Mouse (Mus musculus) gastrocnemius, postnatal 14 days (tissue): ENCODE measurements at regions not wholly inside any gene's neighbourhood (a gene's known extent, or its start where the extent isn't known, plus 50 kb on each side); places are given as distances from the start of the nearest gene placed in this dataset.

Experiments
- DNase-seq: peaks from one replicate; pipeline ENCODE4 v3.0.0; 2021; ENCODE audit warnings: mixed read lengths
- intact Hi-C: fragments of 180-260 bp; cut with DNase I; formaldehyde crosslinking; loops from one replicate; pipeline ENCODE4 v1.15.1; 2025; ENCODE audit warnings: low total_unique reads

- no peak for DNase-seq
- intact Hi-C loops, result no loop called here
Measured at GRCm38 (mm10) chr13:119117906-119118305, 310.5 kb upstream of the Paip1 start.

DNA sequence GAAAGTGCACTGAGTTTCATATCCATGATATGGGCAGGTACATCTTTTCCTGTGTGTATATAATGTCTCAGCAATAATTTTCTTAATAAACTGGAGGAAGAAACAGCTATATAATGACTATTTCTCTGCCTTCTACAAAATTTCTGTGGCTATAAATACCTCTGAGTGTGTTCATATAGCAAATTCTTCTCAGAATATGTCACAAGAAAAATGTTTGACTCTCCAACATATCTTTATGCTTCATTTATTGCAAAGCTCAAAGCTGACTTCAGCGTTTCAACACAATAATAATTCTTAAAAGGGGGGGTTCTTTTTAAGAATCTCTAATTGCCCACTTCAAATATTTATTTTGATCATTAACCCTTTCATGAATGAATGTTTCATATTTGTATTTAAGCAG, 310.0 kb upstream of the Paip1 start:
- intact Hi-C loops, result no loop called here
- DNase-seq, result no peak

DNA sequence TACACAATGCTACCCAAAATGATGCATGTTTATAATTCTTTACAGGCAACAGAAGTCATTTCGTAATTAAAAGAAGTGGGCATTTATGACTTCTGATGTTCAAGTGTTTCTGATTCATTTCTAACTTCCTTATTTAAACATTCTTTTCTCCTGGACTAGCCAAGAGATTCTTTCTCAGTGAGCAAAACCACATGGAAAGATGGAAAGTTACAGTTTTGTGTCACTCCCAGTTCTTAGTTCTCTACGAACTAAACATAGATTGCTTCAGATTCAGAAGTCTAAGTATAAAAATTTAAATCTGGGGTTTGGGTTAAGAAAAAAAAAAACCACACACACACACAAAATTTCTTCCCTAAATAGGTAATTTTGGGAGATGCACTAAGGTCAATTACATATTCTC, 288.0 kb upstream of the Paip1 start:
- DNase-seq, result no peak
- intact Hi-C loops, result no loop called here

DNA sequence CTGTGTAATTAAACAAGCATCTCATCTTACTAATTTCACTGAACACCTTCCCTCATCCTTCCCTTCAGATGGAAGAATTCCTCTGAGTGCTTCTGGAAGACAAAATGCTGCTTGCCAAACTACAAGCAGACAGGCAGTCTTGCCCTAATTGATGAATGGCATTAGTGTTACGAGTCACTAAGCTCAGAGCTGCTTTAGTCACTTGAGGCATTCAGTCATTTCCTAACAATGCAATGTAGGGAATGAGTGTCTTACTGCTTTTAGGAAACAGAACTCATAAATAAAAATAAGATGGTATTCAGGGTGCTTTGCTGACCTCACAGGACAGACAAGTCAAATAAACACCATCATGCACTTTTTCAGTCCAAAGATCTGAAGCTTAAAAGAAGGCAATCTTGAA, 285.1 kb upstream of the Paip1 start:
- DNase-seq, result no peak
- intact Hi-C loops, result no loop called here

DNA sequence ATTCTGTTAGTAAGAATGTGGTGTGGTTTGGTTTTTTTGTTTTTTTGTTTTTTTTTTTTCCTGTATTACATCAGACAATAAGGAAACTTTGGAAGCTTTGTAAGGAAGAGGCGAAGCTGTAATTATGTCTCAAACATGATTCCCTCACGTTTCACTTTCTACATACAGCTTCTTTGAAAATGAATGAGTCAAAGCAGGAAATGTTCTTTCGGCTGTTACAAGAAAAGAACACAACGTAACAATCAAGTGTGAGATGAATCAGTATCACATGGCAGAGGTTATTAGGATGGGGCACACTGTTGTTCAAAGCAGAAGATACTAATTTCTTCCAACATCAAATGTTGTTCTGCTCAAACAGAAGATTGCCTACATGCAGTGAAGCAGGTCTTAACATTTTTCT, 282.7 kb upstream of the Paip1 start:
- intact Hi-C loops, result no loop called here
- no peak for DNase-seq

DNA sequence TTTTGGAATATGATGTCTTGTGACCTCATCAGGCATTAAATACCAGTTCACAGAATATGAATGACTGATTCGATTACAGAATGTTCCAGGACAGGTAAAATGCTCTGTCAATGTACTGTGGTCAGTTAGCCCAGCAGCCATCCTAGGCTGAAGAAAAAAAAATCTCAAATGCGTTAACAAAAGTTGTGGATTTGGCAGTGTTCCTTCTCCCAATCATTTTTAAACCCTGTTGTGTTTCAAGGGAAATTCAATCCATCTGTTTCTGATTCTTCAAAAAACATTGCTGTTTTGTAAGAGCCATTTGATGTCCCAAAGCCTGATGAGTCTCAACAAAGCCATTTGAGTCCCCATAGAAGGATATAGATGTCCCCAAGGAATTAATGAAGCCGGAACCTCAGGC, 280.7 kb upstream of the Paip1 start:
- no peak for DNase-seq
- intact Hi-C loops, result no loop called here

GRCm38 (mm10) chr13:119149141-119149540, 279.3 kb upstream of the Paip1 start:
- DNase-seq, result no peak
- intact Hi-C loops, result no loop called here

- intact Hi-C loops, result loop anchor here (10.0 kb wide), 1 partner anchor 96 kb away; no protein-coding TSS in a partner anchor
- DNase-seq, result no peak
Measured at GRCm38 (mm10) chr13:119150847-119151548, 277.4 kb upstream of the Paip1 start.

DNA sequence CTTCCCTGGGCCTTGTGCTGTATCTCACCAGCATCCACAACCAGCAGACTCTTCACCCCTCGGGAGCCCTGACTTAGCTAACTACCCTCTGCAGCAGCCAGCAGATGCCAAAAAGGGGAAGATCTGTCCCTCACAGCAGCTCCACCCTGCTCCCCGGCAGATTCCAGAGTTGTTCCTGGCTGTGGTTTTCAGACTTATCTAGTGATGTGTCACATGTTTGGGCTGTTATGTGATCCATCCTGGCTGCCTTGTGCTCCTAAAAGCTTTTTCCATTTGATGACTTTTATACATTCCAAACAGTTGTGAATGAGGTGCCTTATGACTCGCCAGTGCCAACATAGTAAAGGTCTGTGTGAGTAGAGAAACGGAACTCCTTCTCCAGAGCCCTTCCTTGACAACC, 250.6 kb upstream of the Paip1 start:
- intact Hi-C loops, result no loop called here
- no peak for DNase-seq

DNA sequence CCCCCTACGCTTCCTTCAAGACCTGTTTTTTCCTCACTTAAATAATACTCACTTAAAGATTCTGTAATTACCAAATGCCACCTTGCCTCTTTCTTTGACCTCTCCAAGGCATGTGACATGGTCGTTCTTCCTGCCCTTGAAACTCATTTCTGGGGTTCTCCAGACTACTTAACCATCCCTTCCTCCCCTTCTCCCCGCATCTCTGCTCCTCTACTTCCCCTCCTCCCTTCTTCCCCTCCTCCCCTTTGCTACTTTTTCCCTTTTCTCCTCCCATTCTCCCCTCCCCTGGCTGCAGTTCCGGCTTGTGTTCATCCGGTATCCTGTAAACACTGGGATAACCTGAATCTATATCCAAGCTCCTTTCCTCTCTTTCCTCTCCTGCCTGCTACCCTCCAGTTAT, 250.2 kb upstream of the Paip1 start:
- DNase-seq, result no peak
- intact Hi-C loops, result no loop called here

GRCm38 (mm10) chr13:119179157-119179920, 249.1 kb upstream of the Paip1 start:
- intact Hi-C loops, result no loop called here
- no peak for DNase-seq

DNA sequence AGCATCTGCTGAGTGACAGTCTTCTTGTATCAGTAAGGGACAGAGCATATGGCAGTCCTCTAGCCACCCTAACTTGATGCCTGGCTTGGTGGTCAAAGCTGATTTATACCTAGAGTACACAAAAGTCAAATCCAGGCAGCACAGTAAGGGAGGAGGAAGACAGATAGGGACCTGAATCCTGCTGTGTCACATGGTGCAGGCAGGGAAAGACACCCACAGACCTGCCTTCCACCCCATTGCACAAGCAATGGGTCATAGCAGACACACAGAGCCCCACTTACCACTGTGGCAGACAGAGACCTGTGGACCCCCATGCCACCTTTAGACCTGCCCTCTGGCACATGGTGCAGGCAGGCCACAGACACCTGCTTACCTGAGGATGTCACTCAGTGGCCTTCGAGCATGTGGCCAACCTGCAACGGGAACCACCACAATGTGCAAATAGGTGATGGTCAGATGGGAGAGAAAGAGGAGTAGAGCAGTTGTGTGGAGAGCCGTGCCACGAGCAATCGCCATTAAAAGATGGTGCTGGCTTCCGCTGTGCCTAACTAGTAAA, 244.0 kb upstream of the Paip1 start:
- intact Hi-C loops, result no loop called here

DNA sequence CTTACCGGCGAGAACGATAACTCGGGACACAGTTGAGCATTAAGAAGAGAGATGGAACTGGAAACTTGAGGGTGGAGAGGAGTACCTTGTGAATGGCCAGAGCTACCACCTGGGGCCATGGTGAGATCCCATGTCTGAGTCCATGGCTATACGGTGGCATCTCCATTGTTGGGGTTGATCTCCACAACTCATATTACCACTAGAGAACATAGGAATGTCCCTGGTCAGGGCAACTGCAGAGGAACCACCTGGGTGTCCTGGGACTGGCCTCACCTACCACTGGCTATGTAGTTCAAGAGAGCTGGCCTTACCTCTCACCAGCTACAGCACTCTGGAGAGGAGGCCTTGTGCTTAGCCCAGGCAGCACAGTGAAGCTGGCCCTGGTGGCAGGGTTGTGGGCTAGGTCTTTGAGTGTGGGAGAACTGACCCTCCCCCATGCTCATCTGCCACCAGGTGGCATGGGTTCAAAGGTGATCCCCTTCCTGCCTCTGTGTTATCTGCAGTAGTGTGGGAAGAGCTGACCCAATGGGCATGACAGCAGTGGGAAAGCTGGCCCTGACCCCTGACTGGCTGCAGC, 242.7 kb upstream of the Paip1 start:
- DNase-seq, result no peak
- intact Hi-C loops, result no loop called here

More for the DNA sequence above, 244.0 kb upstream of the Paip1 start:
- no peak for DNase-seq

DNA sequence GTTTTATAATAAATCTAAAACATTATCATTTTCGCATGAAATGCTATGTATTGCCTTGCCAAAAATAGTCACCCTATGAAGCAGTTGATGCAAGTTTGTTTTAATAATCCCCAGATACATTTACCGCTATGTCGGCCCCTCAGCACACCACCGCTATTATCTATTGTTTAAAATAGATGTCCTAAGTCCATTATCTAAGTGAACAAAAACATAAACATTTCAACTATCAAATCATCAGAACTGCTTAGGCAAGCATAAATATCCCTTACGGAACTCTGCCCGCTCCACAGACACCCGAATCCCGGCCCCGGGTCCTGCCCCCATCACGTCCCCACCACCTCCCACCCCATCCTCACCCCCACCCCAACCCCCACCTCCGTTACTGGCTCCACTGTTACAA, 196.8 kb upstream of the Paip1 start:
- intact Hi-C loops, result no loop called here
- no peak for DNase-seq

GRCm38 (mm10) chr13:119232100-119233029, 196.0 kb upstream of the Paip1 start:
- intact Hi-C loops, result no loop called here
- DNase-seq, result no peak

GRCm38 (mm10) chr13:119233030-119233385, 195.4 kb upstream of the Paip1 start:
- intact Hi-C loops, result no loop called here
- no peak for DNase-seq

GRCm38 (mm10) chr13:119233869-119234268, 194.5 kb upstream of the Paip1 start:
- intact Hi-C loops, result no loop called here
- no peak for DNase-seq

GRCm38 (mm10) chr13:119242358-119242757, 186.0 kb upstream of the Paip1 start:
- DNase-seq, result no peak
- intact Hi-C loops, result no loop called here

GRCm38 (mm10) chr13:119247101-119247500, 181.3 kb upstream of the Paip1 start:
- DNase-seq, result no peak
- intact Hi-C loops, result no loop called here

DNA sequence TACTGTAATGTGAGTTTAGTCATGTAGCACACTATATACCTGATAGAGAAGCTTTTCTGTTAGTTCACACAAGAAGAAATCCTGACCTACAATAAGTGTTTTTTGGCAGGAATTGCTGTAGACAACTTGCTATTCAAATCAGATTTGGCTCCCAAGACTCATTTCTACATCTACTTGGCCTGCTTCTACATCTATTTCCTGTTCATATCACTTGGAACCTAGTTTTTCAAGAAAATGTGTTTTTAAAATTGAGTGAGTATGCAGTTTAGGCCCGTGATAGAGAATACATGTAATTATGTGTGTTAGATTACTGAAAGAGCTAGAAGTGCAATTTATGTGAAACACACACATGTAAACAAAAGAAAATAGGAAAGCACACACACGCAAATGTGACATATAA, 176.4 kb upstream of the Paip1 start:
- intact Hi-C loops, result no loop called here
- DNase-seq, result no peak
